Mouse (Mus musculus) G1E (cell line): ENCODE results near the gene Eral1.

Experiments
- CTCF ChIP-seq: IDR thresholded peaks from 2 replicates; pipeline ENCODE4 v1.5.1; 2012; ENCODE audit warnings: low read depth, low read length, inconsistent platforms, mixed read lengths
- GATA1 ChIP-seq: IDR thresholded peaks from 2 replicates; pipeline ENCODE4 v1.6.1; 2012; ENCODE audit warnings: borderline replicate concordance, low read length, inconsistent platforms, mixed read lengths
- GATA2 ChIP-seq: IDR thresholded peaks from 2 replicates; pipeline ENCODE4 v1.6.1; 2012; ENCODE audit warnings: low read depth, low read length, inconsistent platforms, borderline replicate concordance

GRCm38 (mm10) chr11:78032809-78033195, 47.4 kb downstream of the Eral1 start:
- TF ChIP-seq CTCF (no peak), GATA2 (no peak), GATA1 (no peak)
